Mouse (Mus musculus) erythroblast, adult 5-6 weeks (primary cell): Measurements from ENCODE around the gene Ly6g6c. TPM values are rescaled to one million over a fixed set of nuclear protein-coding genes. Genes with fewer than 3 reads are reported as not detected.

Source experiments
- ATAC-seq: replicated peaks from 2 replicates; pipeline ENCODE4 v1.8.0; 2016; ENCODE audit warnings: moderate number of reproducible peaks, mild to moderate bottlenecking, moderate TSS enrichment, inconsistent platforms; ENCODE audit not compliant: poor library complexity, low FRiP score, severe bottlenecking
- total RNA-seq, 2 experiments: library from RNA; stranded (forward) in 1 of 2; stranded (reverse) in 1 of 2; fragments of 150-400 nt in 1 of 2; fragments of 200-764, 138-1000 nt in 1 of 2; gene quantifications; 2 replicates each; pipeline versions ENCODE4 v1.2.3 to v1.2.4; 2015 to 2017; ENCODE audit warnings: low replicate concordance in 2 of 2

Ly6g6c gene
- total RNA-seq (2015; ENCODE audit: low replicate concordance) = not detected in 2 replicates
- not detected in 2 replicates for total RNA-seq (2017; ENCODE audit: low replicate concordance)

DNA sequence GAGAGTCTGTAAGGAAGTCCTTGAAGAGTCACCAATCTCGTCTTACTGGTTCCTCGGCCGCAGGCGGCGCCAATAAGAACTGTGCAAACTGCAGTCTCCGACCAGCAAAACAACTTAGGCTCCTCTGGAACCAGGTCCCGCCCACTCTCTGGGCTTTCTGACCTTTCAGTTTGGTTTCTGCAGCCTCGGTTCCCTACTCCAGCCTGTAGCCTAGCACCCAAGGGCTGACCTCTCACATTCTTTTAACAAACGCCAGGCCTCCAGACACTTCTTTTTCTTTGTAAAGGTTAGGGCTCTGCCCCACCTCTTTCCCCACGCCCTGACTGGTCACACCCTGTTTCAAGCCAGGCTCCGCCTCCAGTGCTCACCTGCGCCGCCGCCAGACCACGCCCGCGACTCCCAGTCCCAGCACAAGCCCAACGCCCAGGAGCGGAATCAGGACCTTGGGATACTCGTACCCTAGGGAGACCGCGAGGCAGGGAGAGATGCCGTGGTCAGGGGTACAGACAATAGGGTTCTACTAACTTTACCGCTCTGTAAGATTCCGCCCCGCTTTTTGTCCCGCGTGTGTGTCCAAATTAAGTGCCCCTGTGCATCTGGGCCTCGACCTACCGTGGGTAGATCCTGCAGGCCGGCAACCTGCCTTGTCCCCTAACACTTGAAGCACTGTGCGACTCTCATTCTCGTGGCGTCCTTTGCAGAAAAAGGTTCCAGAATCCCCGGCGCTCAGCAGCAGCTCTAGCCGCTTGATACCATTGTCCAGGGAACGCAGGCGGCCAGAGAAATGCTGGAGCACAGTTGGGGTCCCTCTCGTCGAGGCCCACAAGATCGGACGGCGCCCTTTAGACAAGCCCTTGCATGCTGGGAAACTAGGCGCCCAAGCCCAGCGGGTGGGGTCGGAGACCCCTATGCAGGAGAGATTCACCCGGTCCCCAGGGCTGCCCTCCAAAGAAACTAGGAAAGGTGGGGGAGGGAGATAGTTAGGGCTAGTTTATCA is at the start of gene Ly6g6c:
Gene Ly6g6c, plus strand, starts transcription at position 438 of the 997 bp plus-strand sequence.
- ATAC-seq = peak; percentile 60; the same call in 1 of the 2 replicates

GRCm38 (mm10) chr17:35016376-35016775 is 48.8 kb upstream of the Ly6g6c start, which contains the start of gene Vwa7:
TSS of gene Vwa7 (plus strand) at chr17:35016579.
- peak; percentile 35; the same call in 1 of the 2 replicates for ATAC-seq

GRCm38 (mm10) chr17:35016791-35017705 is 48.1 kb upstream of the Ly6g6c start:
- no peak for ATAC-seq

GRCm38 (mm10) chr17:35017706-35018030 is 47.5 kb upstream of the Ly6g6c start:
- no peak for ATAC-seq

- ATAC-seq = no peak
Observed at GRCm38 (mm10) chr17:35018171-35018570, 47.0 kb upstream of the Ly6g6c start.

DNA sequence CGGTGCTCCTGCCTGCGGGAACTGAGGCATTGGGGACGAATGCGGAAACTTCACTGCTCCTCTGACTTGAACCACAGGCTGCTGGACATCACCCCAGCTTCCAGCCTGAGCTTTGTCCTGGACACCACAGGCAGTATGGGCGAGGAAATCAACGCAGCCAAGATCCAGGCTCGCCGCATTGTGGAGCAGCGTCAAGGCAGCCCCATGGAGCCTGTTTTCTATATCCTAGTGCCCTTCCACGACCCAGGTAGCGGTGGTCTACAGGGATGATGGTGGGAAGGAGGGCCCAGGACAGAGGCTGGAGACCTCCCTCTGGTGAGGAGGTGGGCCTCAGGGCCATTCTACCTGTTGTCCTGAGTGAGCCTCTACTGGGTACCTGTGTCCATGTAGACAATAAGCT is 45.3 kb upstream of the Ly6g6c start:
- ATAC-seq = no peak

DNA sequence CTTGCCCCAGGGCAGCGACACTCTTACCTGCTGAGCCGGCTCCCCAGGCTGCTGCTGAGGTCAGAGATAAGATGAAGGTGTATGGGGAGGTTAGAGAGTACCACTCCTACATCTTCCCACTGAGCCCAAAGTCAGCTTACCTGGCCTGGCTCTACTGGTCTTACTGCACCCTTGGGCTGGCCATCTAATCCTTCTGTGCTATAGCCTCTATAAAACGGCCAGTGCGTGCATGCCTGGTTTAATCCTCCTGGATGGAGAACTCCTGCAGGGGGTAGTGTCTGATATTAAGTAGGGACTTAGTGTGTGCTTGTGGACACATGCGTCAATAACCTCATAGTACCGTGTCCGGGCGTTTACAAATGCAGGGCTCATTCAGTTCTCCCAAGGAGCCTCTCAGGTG is 44.6 kb upstream of the Ly6g6c start:
- ATAC-seq = no peak

DNA sequence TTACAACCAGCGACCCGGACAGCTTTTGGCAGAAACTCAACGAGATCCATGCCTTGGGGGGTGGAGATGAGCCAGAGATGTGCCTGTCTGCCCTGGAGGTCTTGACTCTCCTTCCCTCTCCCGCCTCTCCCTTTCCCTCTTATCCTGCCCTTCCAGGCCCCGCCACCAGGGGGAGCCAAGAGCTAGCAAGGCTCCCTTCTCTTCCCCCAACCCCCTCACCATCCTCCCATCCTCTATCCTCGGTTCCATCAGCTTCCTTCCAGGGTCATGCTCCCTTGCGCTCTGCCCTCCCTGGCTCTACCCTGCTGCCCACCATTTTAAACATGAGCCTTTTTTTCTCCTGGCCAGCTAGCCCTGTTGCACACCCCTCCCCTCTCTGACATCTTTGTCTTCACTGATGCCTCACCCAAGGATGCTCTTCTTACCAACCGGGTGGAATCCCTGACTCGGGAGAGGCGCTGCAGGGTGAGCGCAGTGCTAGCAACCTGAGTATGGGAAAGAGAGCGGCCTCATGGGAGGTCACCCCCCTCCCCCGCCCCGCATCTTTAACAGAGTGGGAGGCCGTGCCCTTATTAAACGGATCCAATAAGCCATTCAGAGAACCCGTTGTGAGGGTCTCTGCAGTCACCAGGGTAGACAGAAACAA is 43.9 kb upstream of the Ly6g6c start:
- peak; percentile 78 for ATAC-seq

GRCm38 (mm10) chr17:35021842-35022477 is 43.2 kb upstream of the Ly6g6c start:
- no peak for ATAC-seq

- no peak for ATAC-seq
Observed at GRCm38 (mm10) chr17:35022541-35023060, 42.6 kb upstream of the Ly6g6c start.

- no peak for ATAC-seq
Observed at GRCm38 (mm10) chr17:35023221-35023620, 42.0 kb upstream of the Ly6g6c start.

DNA sequence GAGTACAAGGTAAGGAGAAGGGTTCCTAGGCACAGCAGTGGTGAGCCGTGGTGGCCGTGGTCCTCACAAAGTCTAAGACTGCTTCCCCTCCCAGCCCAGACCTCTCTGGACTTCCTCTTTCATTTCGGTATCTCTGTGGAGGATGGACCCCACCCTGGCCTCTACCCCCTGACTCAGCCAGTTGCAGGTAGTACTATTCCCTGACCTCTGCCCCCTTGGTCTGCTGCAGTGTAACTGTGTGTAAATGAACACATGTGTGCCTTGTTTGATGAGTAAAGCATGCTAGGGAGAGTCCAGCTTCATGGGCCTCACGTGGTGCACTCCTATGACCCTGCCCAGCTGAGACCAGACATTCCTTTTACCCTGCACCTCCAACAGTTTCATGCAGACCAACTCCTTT is 41.4 kb upstream of the Ly6g6c start:
- ATAC-seq = no peak

- ATAC-seq = no peak
Observed at GRCm38 (mm10) chr17:35024261-35024660, 40.9 kb upstream of the Ly6g6c start.

DNA sequence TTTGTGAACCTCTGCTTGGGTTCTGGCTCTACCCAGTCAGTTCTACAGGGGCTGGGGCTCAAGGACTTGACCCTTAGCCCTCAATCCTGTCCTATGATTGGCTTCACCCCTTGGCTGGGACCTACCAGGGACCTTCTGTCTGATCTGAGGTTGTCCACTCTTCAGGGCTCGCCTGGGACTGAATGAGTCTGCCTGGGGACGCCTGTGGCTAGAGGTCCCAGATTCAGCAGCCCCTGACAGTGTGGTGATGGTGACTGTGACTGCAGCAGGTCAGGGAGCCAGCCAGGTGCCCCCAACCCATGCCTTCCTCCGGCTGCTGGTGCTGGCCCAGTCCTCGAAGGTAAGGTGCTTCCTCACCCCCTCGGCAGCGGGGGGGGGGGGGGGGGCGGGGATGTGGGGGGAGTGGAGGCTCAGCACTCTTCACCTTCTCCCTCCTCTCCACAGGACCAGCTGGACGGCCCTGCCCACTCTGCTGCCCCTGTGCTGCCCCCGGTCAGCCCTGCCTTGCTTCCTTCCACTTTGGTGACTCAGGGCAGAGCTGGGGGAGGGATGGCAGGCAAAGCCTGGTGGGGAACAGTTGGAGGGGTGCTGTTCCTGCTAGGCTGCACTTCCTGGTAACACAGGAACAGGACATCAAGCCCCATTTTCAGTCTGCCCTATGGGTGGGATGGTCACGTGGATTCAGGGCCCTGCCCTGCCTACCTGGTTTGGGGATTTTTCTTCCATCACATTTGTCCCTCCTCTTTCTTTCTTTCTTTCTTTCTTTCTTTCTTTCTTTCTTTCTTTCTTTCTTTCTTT is 40.3 kb upstream of the Ly6g6c start:
- ATAC-seq = no peak

GRCm38 (mm10) chr17:35026206-35026605 is 39.0 kb upstream of the Ly6g6c start:
- ATAC-seq = no peak

DNA sequence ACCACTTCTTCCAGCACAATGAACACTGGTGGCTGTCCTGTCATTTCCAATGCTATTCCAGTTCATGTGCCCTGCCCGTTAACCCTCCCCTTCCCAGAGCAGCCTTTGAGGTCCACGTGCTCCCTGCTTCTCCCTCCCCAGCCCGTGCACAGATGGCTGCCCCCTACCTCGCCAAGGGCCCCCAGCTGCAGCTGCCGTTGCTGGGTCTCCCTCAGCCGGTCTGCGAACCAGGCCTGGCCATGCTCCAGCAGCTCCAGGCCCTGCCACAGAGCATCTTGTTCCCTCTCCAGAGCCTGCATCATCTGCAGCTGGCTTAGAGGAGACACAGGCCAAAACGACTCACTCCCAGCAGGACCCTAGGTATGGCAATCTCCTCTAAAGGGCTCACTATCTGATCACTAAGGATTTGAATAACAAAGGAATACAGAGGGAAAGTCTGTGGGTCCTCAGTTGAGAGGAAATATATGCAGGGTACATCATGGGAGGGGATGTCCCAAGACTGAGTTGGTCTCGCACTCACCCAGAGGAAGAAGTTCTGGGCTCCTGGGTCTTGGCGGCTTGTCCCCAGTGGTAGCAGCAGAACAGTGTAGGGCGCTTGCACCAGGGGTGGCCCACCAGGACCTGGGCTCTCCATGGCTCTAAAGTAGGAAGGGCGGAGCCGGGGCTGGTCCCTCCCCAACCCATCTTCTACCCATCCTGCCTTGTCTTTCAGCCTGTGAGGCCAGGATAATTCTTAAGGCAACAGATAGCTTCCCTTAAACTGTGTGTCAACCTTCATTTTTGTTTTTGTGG is 37.7 kb upstream of the Ly6g6c start, which contains the start of gene Sapcd1:
Gene Sapcd1, minus strand, starts transcription at position 740 of the 792 bp plus-strand sequence.
- no peak for ATAC-seq

GRCm38 (mm10) chr17:35028315-35028714 is 36.9 kb upstream of the Ly6g6c start:
- no peak for ATAC-seq
